Mouse (Mus musculus) lung, postnatal 0 days (tissue): ENCODE measurements around the gene Grid2. TPM values are rescaled to one million over a fixed set of nuclear protein-coding genes. Genes with fewer than 3 reads are reported as not detected.
A peak's percentile ranks its signal among the peaks of the same experiment; 100 is the strongest.

Source experiments
- ATAC-seq: fragments of 200-750 bp; cut with Nextera tagmentation; 2 replicates; pipeline ENCODE4 v1.8.0; 2017; ENCODE audit warnings: moderate library complexity
- DNase-seq: peaks from one replicate; pipeline ENCODE4 v3.0.0-alpha.2; 2016; ENCODE audit warnings: low spot score
- H3K27ac ChIP-seq: fragments of 300-500 bp; sonication (generic); 2 replicates; pipeline ENCODE4 v1.5.1; 2014; ENCODE audit warnings: antibody characterized with exemption, mild to moderate bottlenecking, low read length, mixed read lengths
- H3K27me3 ChIP-seq: fragments of 300-500 bp; sonication (generic); replicated peaks from 2 replicates; pipeline ENCODE4 v1.6.1; 2014; ENCODE audit warnings: low read length, mixed read lengths; ENCODE audit not compliant: insufficient read depth
- H3K36me3 ChIP-seq: fragments of 300-500 bp; sonication (generic); 2 replicates; pipeline ENCODE4 v1.6.1; 2014; ENCODE audit warnings: low read length, mixed read lengths; ENCODE audit not compliant: insufficient read depth
- H3K4me1 ChIP-seq: fragments of 300-500 bp; sonication (generic); 2 replicates; pipeline ENCODE4 v1.6.1; 2014; ENCODE audit warnings: antibody characterized with exemption, low read depth, low read length, mixed read lengths; ENCODE audit not compliant: insufficient read depth
- H3K4me2 ChIP-seq: fragments of 300-500 bp; sonication (generic); replicated peaks from 2 replicates; pipeline ENCODE4 v1.6.1; 2014; ENCODE audit warnings: low read depth, mild to moderate bottlenecking, low read length, moderate library complexity, mixed read lengths
- H3K4me3 ChIP-seq: fragments of 300-500 bp; sonication (generic); 2 replicates; pipeline ENCODE4 v1.5.1; 2014; ENCODE audit warnings: low read depth, low read length
- H3K9ac ChIP-seq: fragments of 300-500 bp; sonication (generic); replicated peaks from 2 replicates; pipeline ENCODE4 v1.6.1; 2014; ENCODE audit warnings: low read depth, mild to moderate bottlenecking
- H3K9me3 ChIP-seq: fragments of 300-500 bp; sonication (generic); 2 replicates; pipeline ENCODE4 v1.6.1; 2016; ENCODE audit warnings: low read length, mixed read lengths
- CTCF ChIP-seq: IDR thresholded peaks from 2 replicates; pipeline ENCODE4 v1.5.1; 2016; ENCODE audit warnings: antibody characterized with exemption, mild to moderate bottlenecking
- EP300 ChIP-seq: IDR thresholded peaks from 2 replicates; pipeline ENCODE4 v1.6.1; 2016; ENCODE audit warnings: antibody characterized with exemption, mild to moderate bottlenecking, control low read depth
- WGBS: fragments of 180-500 bp; shearing (Covaris S2); extraction: QIAGEN DNeasy Blood & Tissue Kit; methylation state at CpG from one replicate; pipeline ENCODE4 v1.1.7; 2014; 5-methylcytosine and 5-hydroxymethylcytosine counted together
- polyA plus RNA-seq: library from polyadenylated mRNA; unstranded; fragments of >200 nt; fragmentation: Nextera tagmentation; extraction: Ambion mirVana; gene quantifications from 2 replicates; pipeline ENCODE4 v1.2.1, GENCODE M21; 2015

Gene Grid2
- polyA plus RNA-seq, 1 experiment from 2014 or later, result 0.45 TPM

GRCm38 (mm10) chr6:64568599-64568998 lies 1312.9 kb downstream of the Grid2 start:
- H3K9me3 ChIP-seq, result no peaks in the 10 kb centered on the region
- no peak overlapping the region for H3K9ac ChIP-seq
- 40% methylated on average over 5 of the region's 5 CpGs for WGBS
- TF ChIP-seq CTCF (peak; percentile 68), EP300 (no peak)
- no peaks in the 10 kb centered on the region for H3K27me3 ChIP-seq
- ATAC-seq, result no peak
- H3K4me3 ChIP-seq, result no peak overlapping the region
- DNase-seq, result peak; percentile 31
- no peaks in the 10 kb centered on the region for H3K36me3 ChIP-seq
- no peaks in the 10 kb centered on the region for H3K4me1 ChIP-seq
- H3K27ac ChIP-seq, result no peak overlapping the region
- no peak overlapping the region for H3K4me2 ChIP-seq

GRCm38 (mm10) chr6:64581338-64581737 lies 1325.7 kb downstream of the Grid2 start:
- Histone ChIP-seq H3K27ac (no peak overlapping the region), H3K9me3 (no peaks in the 10 kb centered on the region), H3K27me3 (no peaks in the 10 kb centered on the region), H3K4me1 (no peaks in the 10 kb centered on the region), H3K4me2 (no peak overlapping the region), H3K36me3 (no peaks in the 10 kb centered on the region), H3K4me3 (no peak overlapping the region), H3K9ac (no peak overlapping the region)
- DNase-seq (peak; percentile 83), ATAC-seq (peak; percentile 85)
- WGBS, result 45% methylated on average over 3 of the region's 3 CpGs
- TF ChIP-seq CTCF (no peak), EP300 (peak; percentile 78)

DNA sequence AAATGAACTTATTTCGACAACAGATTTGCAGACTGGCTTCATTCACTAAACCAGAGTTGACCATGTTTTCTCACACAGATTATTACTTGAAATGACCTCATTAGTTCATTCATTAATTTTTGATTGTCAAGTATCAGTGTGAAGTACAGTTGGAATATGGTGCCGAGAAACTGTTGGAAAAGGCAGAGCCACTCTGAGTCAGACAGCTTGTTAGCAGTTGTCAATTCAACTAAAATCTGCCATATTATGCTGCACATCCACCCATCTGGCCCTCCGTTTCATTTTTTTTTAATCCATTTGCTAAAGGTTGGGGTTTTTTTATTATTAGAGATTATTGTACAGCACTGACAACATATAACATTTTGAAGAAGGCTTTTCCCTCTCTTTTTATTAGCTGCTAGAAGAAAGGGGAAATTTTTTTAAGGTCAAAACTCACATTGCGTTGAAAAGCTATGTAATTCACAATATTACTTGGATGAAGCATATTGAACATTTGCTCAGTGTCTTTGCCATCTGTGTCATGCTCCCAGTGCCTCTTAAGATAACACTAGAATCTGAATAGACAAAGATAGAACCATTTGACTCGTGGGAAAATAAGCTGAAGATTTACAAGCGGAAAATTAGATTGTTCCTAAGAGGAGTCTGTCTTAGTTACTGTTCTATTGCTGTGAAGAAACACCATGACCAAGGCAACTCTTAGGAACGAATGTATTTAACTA lies 1333.0 kb downstream of the Grid2 start:
- H3K4me2 ChIP-seq, result no peak overlapping the region
- WGBS, result 80% methylated on average over 7 of the region's 7 CpGs
- no peak for DNase-seq

GRCm38 (mm10) chr6:64596261-64596660 lies 1340.6 kb downstream of the Grid2 start:
- ATAC-seq (no peak), DNase-seq (no peak)
- no peaks in the 10 kb centered on the region for H3K27me3 ChIP-seq
- H3K9me3 ChIP-seq, result no peaks in the 10 kb centered on the region
- H3K4me1 ChIP-seq, result no peaks in the 10 kb centered on the region
- H3K36me3 ChIP-seq, result no peaks in the 10 kb centered on the region
- no peak overlapping the region for H3K4me2 ChIP-seq
- no peak overlapping the region for H3K9ac ChIP-seq
- WGBS, result 66% methylated on average over 7 of the region's 7 CpGs
- no peak overlapping the region for H3K27ac ChIP-seq
- H3K4me3 ChIP-seq, result no peak overlapping the region
- TF ChIP-seq EP300, result no peak
- TF ChIP-seq CTCF, result no peak

More for the DNA sequence above, 1333.0 kb downstream of the Grid2 start:
- H3K9ac ChIP-seq, result no peak overlapping the region
- TF ChIP-seq EP300 (no peak), CTCF (no peak)
- no peaks in the 10 kb centered on the region for H3K9me3 ChIP-seq
- H3K27me3 ChIP-seq, result no peaks in the 10 kb centered on the region
- H3K4me3 ChIP-seq, result no peak overlapping the region
- H3K27ac ChIP-seq, result no peak overlapping the region
- ATAC-seq, result no peak
- H3K4me1 ChIP-seq, result no peaks in the 10 kb centered on the region
- no peaks in the 10 kb centered on the region for H3K36me3 ChIP-seq

GRCm38 (mm10) chr6:64596835-64597234 lies 1341.2 kb downstream of the Grid2 start:
- Histone ChIP-seq H3K4me1 (no peaks in the 10 kb centered on the region), H3K9me3 (no peaks in the 10 kb centered on the region), H3K9ac (no peak overlapping the region), H3K27me3 (no peaks in the 10 kb centered on the region), H3K36me3 (no peaks in the 10 kb centered on the region), H3K4me3 (no peak overlapping the region), H3K27ac (no peak overlapping the region), H3K4me2 (no peak overlapping the region)
- DNase-seq, result no peak
- TF ChIP-seq EP300 (no peak), CTCF (no peak)
- 70% methylated on average over 2 of the region's 2 CpGs for WGBS
- ATAC-seq, result peak; percentile 28; the same call in 1 of the 2 replicates

- H3K36me3 ChIP-seq, result no peaks in the 10 kb centered on the region
- no peak overlapping the region for H3K9ac ChIP-seq
- H3K4me3 ChIP-seq, result no peak overlapping the region
- TF ChIP-seq EP300 (no peak), CTCF (no peak)
- no peaks in the 10 kb centered on the region for H3K27me3 ChIP-seq
- DNase-seq (peak; percentile 28), ATAC-seq (peak; percentile 11; the same call in 1 of the 2 replicates)
- 28% methylated on average over 4 of the region's 4 CpGs for WGBS
- no peak overlapping the region for H3K4me2 ChIP-seq
- H3K27ac ChIP-seq, result no peak overlapping the region
- no peaks in the 10 kb centered on the region for H3K4me1 ChIP-seq
- H3K9me3 ChIP-seq, result no peaks in the 10 kb centered on the region
Measured at GRCm38 (mm10) chr6:64598144-64598561, 1342.5 kb downstream of the Grid2 start.
